Mouse (Mus musculus) intestine, postnatal 0 days (tissue): ENCODE data around the gene Zfp354a. TPM values are rescaled to one million over a fixed set of nuclear protein-coding genes. Genes with fewer than 3 reads are reported as not detected.

ENCODE experiments used
- ATAC-seq: fragments of 200-750 bp; cut with Nextera tagmentation; 2 replicates; pipeline ENCODE4 v1.8.0; 2017; ENCODE audit warnings: mild to moderate bottlenecking, moderate TSS enrichment, moderate library complexity
- H3K27ac ChIP-seq: fragments of 300-500 bp; sonication (generic); 2 replicates; pipeline ENCODE4 v1.5.1; 2014; ENCODE audit warnings: mild to moderate bottlenecking, low read depth, low read length, moderate library complexity
- H3K27me3 ChIP-seq: fragments of 300-500 bp; sonication (generic); replicated peaks from 2 replicates; pipeline ENCODE4 v1.6.1; 2014; ENCODE audit warnings: low read length, mixed read lengths; ENCODE audit not compliant: control insufficient read depth, insufficient read depth
- H3K36me3 ChIP-seq: fragments of 300-500 bp; sonication (generic); 2 replicates; pipeline ENCODE4 v1.6.1; 2014; ENCODE audit warnings: mild to moderate bottlenecking, moderate library complexity; ENCODE audit not compliant: control insufficient read depth, insufficient read depth
- H3K4me1 ChIP-seq: fragments of 300-500 bp; sonication (generic); replicated peaks from 2 replicates; pipeline ENCODE4 v1.6.1; 2014; ENCODE audit warnings: antibody characterized with exemption, low read length, mixed read lengths; ENCODE audit not compliant: control insufficient read depth, insufficient read depth
- H3K4me2 ChIP-seq: fragments of 300-500 bp; sonication (generic); replicated peaks from 2 replicates; pipeline ENCODE4 v1.6.1; 2014; ENCODE audit warnings: low read depth, mild to moderate bottlenecking, moderate library complexity
- H3K4me3 ChIP-seq: fragments of 300-500 bp; sonication (generic); 2 replicates; pipeline ENCODE4 v1.5.1; 2014; ENCODE audit warnings: low read depth, low read length
- H3K9ac ChIP-seq: fragments of 300-500 bp; sonication (generic); 2 replicates; pipeline ENCODE4 v1.6.1; 2014; ENCODE audit warnings: mild to moderate bottlenecking, low read depth, low read length
- H3K9me3 ChIP-seq: fragments of 300-500 bp; sonication (generic); 2 replicates; pipeline ENCODE4 v1.6.1; 2016; ENCODE audit warnings: mixed run types; ENCODE audit not compliant: control insufficient read depth
- CTCF ChIP-seq: sonication (generic); IDR thresholded peaks from 2 replicates; pipeline ENCODE4 v1.5.1; 2016; ENCODE audit warnings: low read depth, mild to moderate bottlenecking, control low read depth, antibody characterized with exemption, moderate library complexity
- WGBS: fragments of 180-500 bp; shearing (Covaris S2); extraction: QIAGEN DNeasy Blood & Tissue Kit; methylation state at CpG from one replicate; pipeline ENCODE4 v1.1.7; 2014; 5-methylcytosine and 5-hydroxymethylcytosine counted together
- polyA plus RNA-seq: library from polyadenylated mRNA; unstranded; fragments of >200 nt; fragmentation: Nextera tagmentation; extraction: Ambion mirVana; gene quantifications from 2 replicates; pipeline ENCODE4 v1.2.1, GENCODE M21; 2015

Gene Zfp354a
- polyA plus RNA-seq, 1 experiment from 2014 or later = 2.3 TPM

DNA sequence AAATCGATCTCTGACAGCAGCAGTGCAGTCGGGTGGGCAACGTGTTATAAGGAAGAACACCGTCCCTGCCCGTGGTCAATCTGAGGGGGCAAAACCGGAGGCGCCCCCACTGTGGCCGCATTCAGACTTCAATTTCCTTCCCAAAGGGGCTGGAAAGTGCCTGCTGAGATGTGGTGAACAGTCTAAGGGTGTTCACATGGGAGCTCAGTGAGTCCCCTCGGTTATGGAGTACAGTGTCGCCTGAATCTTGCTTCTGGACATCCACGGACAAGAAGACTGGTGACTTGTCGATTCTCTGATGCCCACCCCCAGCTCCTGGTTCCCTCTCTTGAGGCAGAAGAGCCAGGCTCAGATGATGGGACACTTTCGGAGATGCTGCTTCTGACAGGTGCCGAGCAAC lies 583 bp downstream of the Zfp354a start:
- Histone ChIP-seq H3K4me1 (no peaks in the 10 kb centered on the region), H3K27ac (no peak overlapping the region), H3K36me3 (no peaks in the 10 kb centered on the region; the same call in 1 of the 2 replicates), H3K4me3 (peak overlapping the region; percentile 70), H3K4me2 (peak overlapping the region; percentile 83), H3K9me3 (no peaks in the 10 kb centered on the region), H3K27me3 (no peaks in the 10 kb centered on the region), H3K9ac (peak overlapping the region; percentile 64)
- ATAC-seq = peak; percentile 15; the same call in 1 of the 2 replicates
- no peak for TF ChIP-seq CTCF
- 11% methylated on average over 14 of the region's 14 CpGs for WGBS

DNA sequence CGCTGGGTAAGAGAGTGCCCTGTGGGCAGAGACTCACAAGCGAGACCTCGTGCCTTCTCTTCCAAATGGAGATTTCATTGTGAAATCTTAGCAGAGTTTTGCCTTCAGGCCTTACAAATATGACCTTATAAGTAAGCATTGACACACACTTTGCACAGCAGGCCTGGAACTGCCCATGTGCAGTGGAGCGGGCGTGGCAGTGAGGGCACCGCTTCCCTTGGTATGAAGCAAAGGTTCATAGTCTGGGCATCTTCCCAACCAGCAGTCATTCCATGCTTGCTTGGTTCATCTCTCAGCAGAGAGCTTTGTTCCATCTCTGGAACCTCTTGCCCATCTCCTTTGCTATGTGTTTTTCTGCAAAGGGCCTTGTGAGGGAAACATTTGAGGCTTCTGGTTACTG lies 1.9 kb downstream of the Zfp354a start:
- WGBS = 89% methylated on average over 6 of the region's 6 CpGs
- H3K9me3 ChIP-seq = no peaks in the 10 kb centered on the region
- peaks cover 8% of the 10 kb centered on the region for H3K36me3 ChIP-seq
- ATAC-seq = no peak
- H3K4me2 ChIP-seq = no peak overlapping the region
- no peaks in the 10 kb centered on the region for H3K4me1 ChIP-seq
- H3K9ac ChIP-seq = no peak overlapping the region
- no peaks in the 10 kb centered on the region for H3K27me3 ChIP-seq
- H3K4me3 ChIP-seq = no peak overlapping the region
- TF ChIP-seq CTCF = no peak
- H3K27ac ChIP-seq = no peak overlapping the region

DNA sequence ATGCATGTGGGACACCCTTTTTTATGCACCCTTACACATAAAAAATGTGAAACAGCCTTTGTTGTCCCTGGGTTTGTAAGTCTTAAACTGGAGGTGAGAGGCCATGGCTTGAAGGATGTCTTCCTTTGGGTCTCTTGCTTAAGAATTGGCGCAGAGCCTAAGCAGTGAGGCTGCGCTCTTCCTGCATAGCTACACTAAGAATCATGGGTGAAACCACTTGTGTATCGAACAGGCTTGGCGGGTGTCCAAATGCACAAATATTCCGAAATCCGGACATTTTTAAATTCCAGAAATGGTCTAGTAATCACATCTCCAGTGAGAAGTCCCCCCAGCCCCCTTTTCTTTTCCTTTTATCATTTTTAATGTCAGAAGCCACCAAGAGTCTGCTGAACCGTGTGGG lies 4.2 kb downstream of the Zfp354a start:
- H3K27me3 ChIP-seq = no peaks in the 10 kb centered on the region
- H3K4me2 ChIP-seq = no peak overlapping the region
- 64% methylated on average over 7 of the region's 7 CpGs for WGBS
- H3K36me3 ChIP-seq = peaks cover 21% of the 10 kb centered on the region
- H3K9ac ChIP-seq = no peak overlapping the region
- no peak for TF ChIP-seq CTCF
- H3K4me3 ChIP-seq = no peak overlapping the region
- no peaks in the 10 kb centered on the region for H3K4me1 ChIP-seq
- H3K27ac ChIP-seq = no peak overlapping the region
- ATAC-seq = no peak
- no peaks in the 10 kb centered on the region for H3K9me3 ChIP-seq

- WGBS = 94% methylated on average over 8 of the region's 8 CpGs
- ATAC-seq = no peak
- H3K9me3 ChIP-seq = no peaks in the 10 kb centered on the region
- H3K9ac ChIP-seq = no peak overlapping the region
- H3K27me3 ChIP-seq = no peaks in the 10 kb centered on the region
- TF ChIP-seq CTCF = no peak
- H3K4me3 ChIP-seq = no peak overlapping the region
- no peaks in the 10 kb centered on the region for H3K4me1 ChIP-seq
- H3K36me3 ChIP-seq = peaks cover 21% of the 10 kb centered on the region
- H3K27ac ChIP-seq = no peak overlapping the region
- H3K4me2 ChIP-seq = no peak overlapping the region
These were observed 4.8 kb downstream of the Zfp354a start for GRCm38 (mm10) chr11:51063841-51064240.

GRCm38 (mm10) chr11:51084527-51084926 lies 25.5 kb downstream of the Zfp354a start:
- TF ChIP-seq CTCF = no peak
- WGBS = 40% methylated on average over 7 of the region's 7 CpGs
- Histone ChIP-seq H3K27ac (no peak overlapping the region), H3K36me3 (no peaks in the 10 kb centered on the region), H3K4me1 (no peaks in the 10 kb centered on the region), H3K4me3 (no peak overlapping the region), H3K4me2 (no peak overlapping the region), H3K27me3 (no peaks in the 10 kb centered on the region), H3K9ac (no peak overlapping the region), H3K9me3 (no peaks in the 10 kb centered on the region)
- no peak for ATAC-seq

GRCm38 (mm10) chr11:51085269-51085668 lies 26.2 kb downstream of the Zfp354a start:
- Histone ChIP-seq H3K4me3 (no peak overlapping the region), H3K27me3 (no peaks in the 10 kb centered on the region), H3K36me3 (no peaks in the 10 kb centered on the region), H3K9ac (no peak overlapping the region), H3K4me2 (no peak overlapping the region), H3K9me3 (no peaks in the 10 kb centered on the region), H3K27ac (no peak overlapping the region), H3K4me1 (no peaks in the 10 kb centered on the region)
- ATAC-seq = no peak
- TF ChIP-seq CTCF = no peak
- 52% methylated on average over 13 of the region's 13 CpGs for WGBS

GRCm38 (mm10) chr11:51107261-51107660 lies 48.2 kb downstream of the Zfp354a start:
- Histone ChIP-seq H3K9ac (no peak overlapping the region), H3K36me3 (no peaks in the 10 kb centered on the region), H3K4me1 (no peaks in the 10 kb centered on the region), H3K27me3 (no peaks in the 10 kb centered on the region), H3K4me2 (no peak overlapping the region), H3K27ac (no peak overlapping the region), H3K4me3 (no peak overlapping the region), H3K9me3 (no peaks in the 10 kb centered on the region)
- no peak for ATAC-seq
- 70% methylated on average over 2 of the region's 2 CpGs for WGBS
- no peak for TF ChIP-seq CTCF
